Mouse (Mus musculus) stomach, postnatal 0 days (tissue): ENCODE measurements around the gene Lpin2. TPM values are rescaled to one million over a fixed set of nuclear protein-coding genes. Genes with fewer than 3 reads are reported as not detected.
A peak's percentile ranks its signal among the peaks of the same experiment; 100 is the strongest.

Source experiments
- ATAC-seq: fragments of 200-750 bp; cut with Nextera tagmentation; 2 replicates; pipeline ENCODE4 v1.8.0; 2017; ENCODE audit not compliant: low FRiP score, low TSS enrichment
- DNase-seq: peaks from one replicate; pipeline ENCODE4 v3.0.0-alpha.2; 2016; ENCODE audit warnings: low spot score
- H3K27ac ChIP-seq: fragments of 300-500 bp; sonication (generic); replicated peaks from 2 replicates; pipeline ENCODE4 v1.5.1; 2014; ENCODE audit warnings: mild to moderate bottlenecking, control low read depth
- H3K27me3 ChIP-seq: fragments of 300-500 bp; sonication (generic); 2 replicates; pipeline ENCODE4 v1.6.1; 2014; ENCODE audit warnings: low read length; ENCODE audit not compliant: control insufficient read depth, insufficient read depth
- H3K36me3 ChIP-seq: fragments of 300-500 bp; sonication (generic); 2 replicates; pipeline ENCODE4 v1.6.1; 2014; ENCODE audit warnings: low read length, mixed read lengths; ENCODE audit not compliant: control insufficient read depth, insufficient read depth
- H3K4me1 ChIP-seq: fragments of 300-500 bp; sonication (generic); replicated peaks from 2 replicates; pipeline ENCODE4 v1.6.1; 2014; ENCODE audit warnings: antibody characterized with exemption; ENCODE audit not compliant: control insufficient read depth, insufficient read depth
- H3K4me2 ChIP-seq: fragments of 300-500 bp; sonication (generic); replicated peaks from 2 replicates; pipeline ENCODE4 v1.6.1; 2014; ENCODE audit warnings: low read depth, mild to moderate bottlenecking, control low read depth, moderate library complexity
- H3K4me3 ChIP-seq: fragments of 300-500 bp; sonication (generic); 2 replicates; pipeline ENCODE4 v1.5.1; 2014; ENCODE audit warnings: low read depth, low read length, control low read depth
- H3K9ac ChIP-seq: fragments of 300-500 bp; sonication (generic); 2 replicates; pipeline ENCODE4 v1.6.1; 2014; ENCODE audit warnings: mild to moderate bottlenecking, low read length, control low read depth, mixed read lengths
- H3K9me3 ChIP-seq: fragments of 300-500 bp; sonication (generic); 2 replicates; pipeline ENCODE4 v1.6.1; 2016; ENCODE audit warnings: low read length; ENCODE audit not compliant: control insufficient read depth
- CTCF ChIP-seq: IDR thresholded peaks from 2 replicates; pipeline ENCODE4 v1.5.1; 2016; ENCODE audit warnings: antibody characterized with exemption, low read depth, mild to moderate bottlenecking, moderate library complexity
- EP300 ChIP-seq: optimal IDR thresholded peaks from 2 replicates; pipeline ENCODE3; 2016; ENCODE audit warnings: antibody characterized with exemption
- WGBS: fragments of 180-500 bp; shearing (Covaris S2); extraction: QIAGEN DNeasy Blood & Tissue Kit; methylation state at CpG from one replicate; pipeline ENCODE4 v1.1.7; 2014; 5-methylcytosine and 5-hydroxymethylcytosine counted together
- polyA plus RNA-seq: library from polyadenylated mRNA; unstranded; fragments of >200 nt; fragmentation: Nextera tagmentation; extraction: Ambion mirVana; gene quantifications from 2 replicates; pipeline ENCODE4 v1.2.1, GENCODE M21; 2015

Gene Lpin2
- polyA plus RNA-seq, 1 experiment from 2014 or later: 22.6 TPM

- H3K4me2 ChIP-seq: no peak overlapping the region
- H3K4me1 ChIP-seq: no peaks in the 10 kb centered on the region
- no peak for DNase-seq
- no peak overlapping the region for H3K27ac ChIP-seq
- H3K9ac ChIP-seq: no peak overlapping the region
- no peak overlapping the region for H3K4me3 ChIP-seq
- no peak for ATAC-seq
- no peaks in the 10 kb centered on the region for H3K36me3 ChIP-seq
- H3K9me3 ChIP-seq: no peaks in the 10 kb centered on the region
- no peak for TF ChIP-seq EP300
- no peak for TF ChIP-seq CTCF
- WGBS: 86% methylated on average over 10 of the region's 10 CpGs
- no peaks in the 10 kb centered on the region for H3K27me3 ChIP-seq
Measured at GRCm38 (mm10) chr17:71268152-71268551, 85.8 kb downstream of the Lpin2 start.

GRCm38 (mm10) chr17:71268599-71268998 lies 86.2 kb downstream of the Lpin2 start:
- Histone ChIP-seq H3K36me3 (no peaks in the 10 kb centered on the region), H3K4me2 (no peak overlapping the region), H3K9ac (no peak overlapping the region), H3K4me1 (no peaks in the 10 kb centered on the region), H3K4me3 (no peak overlapping the region), H3K9me3 (no peaks in the 10 kb centered on the region), H3K27me3 (no peaks in the 10 kb centered on the region), H3K27ac (no peak overlapping the region)
- TF ChIP-seq CTCF: no peak
- no peak for TF ChIP-seq EP300
- 84% methylated on average over 3 of the region's 3 CpGs for WGBS
- ATAC-seq (no peak), DNase-seq (no peak)

- no peak for ATAC-seq
- Histone ChIP-seq H3K4me2 (no peak overlapping the region), H3K4me3 (no peak overlapping the region), H3K36me3 (no peaks in the 10 kb centered on the region), H3K27ac (no peak overlapping the region), H3K9ac (no peak overlapping the region), H3K4me1 (no peaks in the 10 kb centered on the region), H3K9me3 (no peaks in the 10 kb centered on the region), H3K27me3 (no peaks in the 10 kb centered on the region)
- DNase-seq: no peak
- TF ChIP-seq CTCF: no peak
- no peak for TF ChIP-seq EP300
- WGBS: 87% methylated on average over 12 of the region's 12 CpGs
Measured at GRCm38 (mm10) chr17:71273901-71274300, 91.5 kb downstream of the Lpin2 start.

- Histone ChIP-seq H3K27ac (no peak overlapping the region), H3K4me2 (no peak overlapping the region), H3K27me3 (no peaks in the 10 kb centered on the region), H3K9ac (no peak overlapping the region), H3K4me1 (no peaks in the 10 kb centered on the region), H3K4me3 (no peak overlapping the region), H3K36me3 (no peaks in the 10 kb centered on the region), H3K9me3 (no peaks in the 10 kb centered on the region)
- no peak for TF ChIP-seq EP300
- no peak for TF ChIP-seq CTCF
- no peak; the same call in 1 of the 2 replicates for ATAC-seq
- 58% methylated on average over 10 of the region's 10 CpGs for WGBS
- peak; percentile 37 for DNase-seq
Measured at GRCm38 (mm10) chr17:71276771-71277170, 94.4 kb downstream of the Lpin2 start.

- no peak for TF ChIP-seq CTCF
- TF ChIP-seq EP300: no peak
- Histone ChIP-seq H3K4me2 (no peak overlapping the region), H3K27me3 (no peaks in the 10 kb centered on the region), H3K4me3 (no peak overlapping the region), H3K9ac (no peak overlapping the region), H3K27ac (no peak overlapping the region), H3K36me3 (no peaks in the 10 kb centered on the region), H3K9me3 (no peaks in the 10 kb centered on the region), H3K4me1 (no peaks in the 10 kb centered on the region)
- DNase-seq (no peak), ATAC-seq (no peak)
- 82% methylated on average over 6 of the region's 6 CpGs for WGBS
Measured at GRCm38 (mm10) chr17:71277701-71278491, 95.5 kb downstream of the Lpin2 start.

- no peaks in the 10 kb centered on the region for H3K27me3 ChIP-seq
- TF ChIP-seq CTCF (no peak), EP300 (no peak)
- no peak overlapping the region for H3K4me3 ChIP-seq
- H3K36me3 ChIP-seq: no peaks in the 10 kb centered on the region
- no peak for ATAC-seq
- no peak overlapping the region for H3K9ac ChIP-seq
- no peaks in the 10 kb centered on the region for H3K9me3 ChIP-seq
- DNase-seq: no peak
- H3K27ac ChIP-seq: no peak overlapping the region
- 90% methylated on average over 9 of the region's 9 CpGs for WGBS
- no peak overlapping the region for H3K4me2 ChIP-seq
- no peaks in the 10 kb centered on the region for H3K4me1 ChIP-seq
Measured at GRCm38 (mm10) chr17:71282716-71283115, 100.4 kb downstream of the Lpin2 start.
